Mouse (Mus musculus): ENCODE results near the gene Sim1. TPM values are rescaled to one million over a fixed set of nuclear protein-coding genes. Genes with fewer than 3 reads are reported as not detected.
A peak's percentile ranks its signal among the peaks of the same experiment; 100 is the strongest.

Sim1 gene
- polyA plus RNA-seq, 1 experiment from 2014 or later = 0.13 TPM

GRCm38 (mm10) chr10:50895881-50896766, 1.6 kb downstream of the Sim1 start:
- 3% methylated on average over 21 of the region's 21 CpGs for WGBS
- Histone ChIP-seq H3K27me3 (peaks cover 94% of the 10 kb centered on the region), H3K9me3 (no peaks in the 10 kb centered on the region)

DNA sequence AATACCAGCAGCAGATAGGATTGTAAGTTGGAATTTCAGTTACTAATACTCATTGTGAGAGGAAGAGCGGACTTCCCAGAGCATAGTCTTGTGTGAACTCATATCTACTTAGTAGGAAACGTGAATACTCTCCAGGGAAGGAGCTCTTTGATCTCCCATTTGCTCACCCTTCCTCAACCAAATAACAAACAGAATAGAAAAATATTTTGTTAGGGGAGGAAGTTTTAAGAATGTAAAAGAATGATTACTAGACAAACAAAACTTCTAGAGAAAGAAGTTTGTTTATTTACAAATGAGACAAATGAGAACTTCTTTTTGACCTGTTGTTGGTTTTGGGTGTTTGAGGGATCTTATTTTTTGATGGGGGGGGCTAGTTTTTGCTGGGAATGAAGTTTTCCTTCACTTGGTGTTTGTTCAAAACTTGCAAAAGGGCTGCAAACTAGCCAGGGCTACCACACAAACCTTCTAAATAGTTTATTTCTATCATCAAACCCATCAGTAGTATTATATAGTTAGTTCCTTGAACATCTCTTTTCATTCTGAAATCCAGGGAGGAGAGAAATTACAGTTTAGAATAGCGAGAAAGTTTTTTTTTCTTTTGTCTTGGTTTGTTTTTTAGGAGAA, 2.3 kb downstream of the Sim1 start:
- H3K27me3 ChIP-seq = peaks cover 94% of the 10 kb centered on the region
- no peaks in the 10 kb centered on the region for H3K9me3 ChIP-seq
- H3K27ac ChIP-seq = no peak overlapping the region
- H3K36me3 ChIP-seq = no peaks in the 10 kb centered on the region
- 5% methylated on average over 3 of the region's 3 CpGs for WGBS
- H3K4me2 ChIP-seq = no peak overlapping the region
- H3K4me3 ChIP-seq = no peak overlapping the region
- H3K9ac ChIP-seq = no peak overlapping the region
- no peak for ATAC-seq (ENCODE audit: low FRiP score)
- H3K4me1 ChIP-seq (replicated peaks) = peaks cover 22% of the 10 kb centered on the region

More at GRCm38 (mm10) chr10:50895881-50896766, 1.6 kb downstream of the Sim1 start:
- no peak overlapping the region for H3K9ac ChIP-seq
- peaks cover 22% of the 10 kb centered on the region for H3K4me1 ChIP-seq (replicated peaks)
- no peak overlapping the region for H3K4me2 ChIP-seq
- no peak for ATAC-seq (ENCODE audit: low FRiP score)
- H3K36me3 ChIP-seq = no peaks in the 10 kb centered on the region
- no peak overlapping the region for H3K4me3 ChIP-seq
- no peak overlapping the region for H3K27ac ChIP-seq

GRCm38 (mm10) chr10:50897530-50898471, 3.2 kb downstream of the Sim1 start:
- 2% methylated on average over 32 of the region's 32 CpGs for WGBS

GRCm38 (mm10) chr10:50898621-50899020, 4.1 kb downstream of the Sim1 start:
- no peak overlapping the region for H3K4me3 ChIP-seq
- no peaks in the 10 kb centered on the region for H3K36me3 ChIP-seq
- H3K27me3 ChIP-seq = peaks cover 92% of the 10 kb centered on the region
- no peak overlapping the region for H3K27ac ChIP-seq
- no peak overlapping the region for H3K9ac ChIP-seq
- H3K9me3 ChIP-seq = no peaks in the 10 kb centered on the region
- ATAC-seq (ENCODE audit: low FRiP score) = no peak
- 14% methylated on average over 2 of the region's 2 CpGs for WGBS
- no peak overlapping the region for H3K4me2 ChIP-seq
- H3K4me1 ChIP-seq (replicated peaks) = peaks cover 26% of the 10 kb centered on the region

More at GRCm38 (mm10) chr10:50897530-50898471, 3.2 kb downstream of the Sim1 start:
- peaks cover 94% of the 10 kb centered on the region for H3K27me3 ChIP-seq
- H3K4me1 ChIP-seq (replicated peaks) = peaks cover 19% of the 10 kb centered on the region
- no peaks in the 10 kb centered on the region for H3K36me3 ChIP-seq
- H3K9me3 ChIP-seq = no peaks in the 10 kb centered on the region
- no peak overlapping the region for H3K27ac ChIP-seq
- no peak overlapping the region for H3K9ac ChIP-seq
- ATAC-seq (ENCODE audit: low FRiP score) = no peak
- H3K4me2 ChIP-seq = no peak overlapping the region
- H3K4me3 ChIP-seq = no peak overlapping the region

- Histone ChIP-seq H3K4me2 (no peak overlapping the region), H3K4me3 (no peak overlapping the region), H3K27me3 (peaks cover 92% of the 10 kb centered on the region), H3K9ac (no peak overlapping the region), H3K4me1 (replicated peaks) (peaks cover 14% of the 10 kb centered on the region), H3K27ac (no peak overlapping the region), H3K9me3 (no peaks in the 10 kb centered on the region), H3K36me3 (no peaks in the 10 kb centered on the region)
- ATAC-seq (ENCODE audit: low FRiP score) = no peak
- 2% methylated on average over 21 of the region's 21 CpGs for WGBS
These were observed 5.5 kb downstream of the Sim1 start for GRCm38 (mm10) chr10:50899846-50900745.

GRCm38 (mm10) chr10:50900746-50901600, 6.4 kb downstream of the Sim1 start:
- no peak for ATAC-seq (ENCODE audit: low FRiP score)
- Histone ChIP-seq H3K27me3 (peaks cover 92% of the 10 kb centered on the region), H3K4me2 (peak overlapping the region; percentile 17; the same call in 1 of the 2 replicates)

DNA sequence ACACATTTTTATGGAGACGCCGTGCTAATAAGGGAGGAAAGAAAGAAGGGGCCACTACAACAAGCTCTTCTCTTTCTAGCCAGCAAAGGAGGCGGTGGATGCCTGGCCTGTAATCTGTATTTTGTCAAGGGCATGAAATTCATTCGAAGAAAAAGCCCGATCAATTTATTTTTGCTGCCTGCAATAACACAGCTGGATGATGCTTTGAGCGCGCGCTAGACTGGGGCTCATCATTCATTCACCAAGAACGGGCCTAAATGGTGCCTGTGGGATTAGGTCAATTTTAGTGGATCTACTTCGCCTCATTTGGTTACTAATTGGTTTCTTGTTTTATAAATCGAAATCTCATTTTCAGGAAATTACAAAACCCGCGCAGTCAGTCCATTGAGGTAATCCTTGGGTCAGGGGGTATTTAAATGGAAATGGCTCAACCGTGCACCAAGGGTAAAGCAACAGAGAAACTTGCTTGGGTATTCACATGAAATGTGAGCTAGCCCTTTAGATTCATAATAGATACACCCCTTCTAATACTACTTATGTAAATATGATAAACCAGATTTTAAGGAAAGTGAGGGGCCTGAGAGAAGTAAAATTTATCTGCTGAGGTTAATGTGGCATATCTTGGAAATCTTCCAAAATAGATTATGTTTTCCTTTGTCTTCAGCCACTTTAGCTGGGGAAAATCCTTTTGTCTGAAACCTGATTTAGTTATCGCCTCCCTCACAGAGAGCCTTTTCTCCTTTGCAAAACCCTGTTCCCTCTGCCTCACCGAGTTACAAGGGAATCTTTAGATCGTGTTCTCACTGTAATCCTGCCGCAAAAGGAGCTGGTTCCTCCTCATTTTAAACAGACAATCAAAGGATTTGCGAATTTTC, 7.3 kb downstream of the Sim1 start:
- no peak overlapping the region for H3K4me2 ChIP-seq
- WGBS = 1% methylated on average over 19 of the region's 19 CpGs

More at GRCm38 (mm10) chr10:50900746-50901600, 6.4 kb downstream of the Sim1 start:
- Histone ChIP-seq H3K27ac (no peak overlapping the region), H3K9ac (no peak overlapping the region), H3K36me3 (no peaks in the 10 kb centered on the region), H3K9me3 (no peaks in the 10 kb centered on the region), H3K4me3 (peak overlapping the region; percentile 9; the same call in 1 of the 2 replicates), H3K4me1 (replicated peaks) (0 out of 2 replicates have a peak, but pooled peaks cover 13% of the 10 kb centered on the region)
- WGBS = 1% methylated on average over 42 of the region's 42 CpGs

GRCm38 (mm10) chr10:50902741-50903715, 8.5 kb downstream of the Sim1 start:
- 0 out of 2 replicates have a peak, but pooled peaks cover 13% of the 10 kb centered on the region for H3K4me1 ChIP-seq (replicated peaks)
- H3K9me3 ChIP-seq = no peaks in the 10 kb centered on the region
- no peak overlapping the region for H3K4me2 ChIP-seq
- WGBS = under 1% methylated on average over 43 of the region's 43 CpGs
- H3K27ac ChIP-seq = no peak overlapping the region
- no peak overlapping the region for H3K9ac ChIP-seq
- no peak overlapping the region for H3K4me3 ChIP-seq
- H3K36me3 ChIP-seq = no peaks in the 10 kb centered on the region
- peak; percentile 22; the same call in 1 of the 2 replicates for ATAC-seq (ENCODE audit: low FRiP score)
- peaks cover 92% of the 10 kb centered on the region for H3K27me3 ChIP-seq

More for the DNA sequence above, 7.3 kb downstream of the Sim1 start:
- ATAC-seq (ENCODE audit: low FRiP score) = no peak
- no peak overlapping the region for H3K4me3 ChIP-seq
- H3K27ac ChIP-seq = no peak overlapping the region
- no peaks in the 10 kb centered on the region for H3K9me3 ChIP-seq
- peaks cover 92% of the 10 kb centered on the region for H3K27me3 ChIP-seq
- H3K36me3 ChIP-seq = no peaks in the 10 kb centered on the region
- H3K9ac ChIP-seq = no peak overlapping the region
- H3K4me1 ChIP-seq (replicated peaks) = 0 out of 2 replicates have a peak, but pooled peaks cover 13% of the 10 kb centered on the region

Measured in hindbrain, embryonic 13.5 days (tissue).